Mouse (Mus musculus) spleen, adult 12 weeks (tissue): ENCODE results near the gene Arap2.
"Not testable (repeated sequence)": the region's sequence is repeated elsewhere in the genome, so short reads cannot be mapped to it uniquely, and the experiment has no call there.

ENCODE experiments used
- DNase-seq: peaks from one replicate; pipeline ENCODE4 v3.0.0; 2022; ENCODE audit warnings: low spot score

Gene Arap2

GRCm38 (mm10) chr5:62739451-62740415 is 26.2 kb downstream of the Arap2 start:
- no peak for DNase-seq

GRCm38 (mm10) chr5:62730573-62730972 is 35.4 kb downstream of the Arap2 start:
- not testable (repeated sequence) for DNase-seq

GRCm38 (mm10) chr5:62725551-62725950 is 40.4 kb downstream of the Arap2 start:
- DNase-seq: no peak

- DNase-seq: no peak
Observed at GRCm38 (mm10) chr5:62723261-62724105, 42.5 kb downstream of the Arap2 start.

GRCm38 (mm10) chr5:62716468-62716867 is 49.5 kb downstream of the Arap2 start:
- no peak for DNase-seq

- no peak for DNase-seq
Observed at GRCm38 (mm10) chr5:62715977-62716376, 50.0 kb downstream of the Arap2 start.

- no peak for DNase-seq
Observed at GRCm38 (mm10) chr5:62715436-62715835, 50.5 kb downstream of the Arap2 start.

- DNase-seq: no peak
Observed at GRCm38 (mm10) chr5:62710955-62711354, 55.0 kb downstream of the Arap2 start.

GRCm38 (mm10) chr5:62706900-62707299 is 59.1 kb downstream of the Arap2 start:
- DNase-seq: no peak

- DNase-seq: no peak
Observed at GRCm38 (mm10) chr5:62689965-62690364, 76.0 kb downstream of the Arap2 start.

- DNase-seq: no peak
Observed at GRCm38 (mm10) chr5:62683751-62684150, 82.2 kb downstream of the Arap2 start.

GRCm38 (mm10) chr5:62683207-62683606 is 82.8 kb downstream of the Arap2 start:
- no peak for DNase-seq

GRCm38 (mm10) chr5:62677390-62677789 is 88.6 kb downstream of the Arap2 start:
- no peak for DNase-seq

- no peak for DNase-seq
Observed at GRCm38 (mm10) chr5:62672736-62673436, 93.1 kb downstream of the Arap2 start.

- no peak for DNase-seq
Observed at GRCm38 (mm10) chr5:62665329-62665728, 100.6 kb downstream of the Arap2 start.

GRCm38 (mm10) chr5:62664847-62665246 is 101.1 kb downstream of the Arap2 start:
- no peak for DNase-seq

GRCm38 (mm10) chr5:62663206-62663605 is 102.8 kb downstream of the Arap2 start:
- no peak for DNase-seq

- no peak for DNase-seq
Observed at GRCm38 (mm10) chr5:62653924-62654323, 112.0 kb downstream of the Arap2 start.

- no peak for DNase-seq
Observed at GRCm38 (mm10) chr5:62642330-62642729, 123.6 kb downstream of the Arap2 start.

- DNase-seq: no peak
Observed at GRCm38 (mm10) chr5:62640501-62640900, 125.5 kb downstream of the Arap2 start.

- DNase-seq: no peak
Observed at GRCm38 (mm10) chr5:62636341-62636740, 129.6 kb downstream of the Arap2 start.

GRCm38 (mm10) chr5:62628901-62629300 is 137.1 kb downstream of the Arap2 start:
- DNase-seq: no peak
